Mouse (Mus musculus): Measurements from ENCODE around the gene Eif3l. TPM values are rescaled to one million over a fixed set of nuclear protein-coding genes. Genes with fewer than 3 reads are reported as not detected.

Eif3l gene
- polyA plus RNA-seq, 1 experiment from 2014 or later: 135 TPM

- Histone ChIP-seq H3K4me1 (replicated peaks; ENCODE audit: control insufficient read depth, insufficient read depth) (peaks cover 5% of the 10 kb centered on the region), H3K27me3 (ENCODE audit: control insufficient read depth, insufficient read depth, low read length) (no peaks in the 10 kb centered on the region), H3K4me2 (replicated peaks; ENCODE audit: low read depth) (no peak overlapping the region), H3K4me3 (ENCODE audit: low read depth, low read length) (no peak overlapping the region), H3K9me3 (ENCODE audit: control insufficient read depth, low read length) (no peaks in the 10 kb centered on the region), H3K36me3 (ENCODE audit: control insufficient read depth, insufficient read depth, low read length) (peaks cover 6% of the 10 kb centered on the region; the same call in 1 of the 2 replicates), H3K9ac (ENCODE audit: low read length) (no peak overlapping the region), H3K27ac (replicated peaks) (no peak overlapping the region)
- 75% methylated on average over 10 of the region's 10 CpGs for WGBS
- TF ChIP-seq EP300 (optimal IDR thresholded peaks at IDR 0.05) (no peak), CTCF (IDR thresholded peaks at IDR 0.05; ENCODE audit: low read depth) (no peak)
- DNase-seq (ENCODE audit: low spot score) (no peak), ATAC-seq (ENCODE audit: low FRiP score, low TSS enrichment) (no peak)
Measured at GRCm38 (mm10) chr15:79038331-79038730, 36.6 kb upstream of the Eif3l start.

DNA sequence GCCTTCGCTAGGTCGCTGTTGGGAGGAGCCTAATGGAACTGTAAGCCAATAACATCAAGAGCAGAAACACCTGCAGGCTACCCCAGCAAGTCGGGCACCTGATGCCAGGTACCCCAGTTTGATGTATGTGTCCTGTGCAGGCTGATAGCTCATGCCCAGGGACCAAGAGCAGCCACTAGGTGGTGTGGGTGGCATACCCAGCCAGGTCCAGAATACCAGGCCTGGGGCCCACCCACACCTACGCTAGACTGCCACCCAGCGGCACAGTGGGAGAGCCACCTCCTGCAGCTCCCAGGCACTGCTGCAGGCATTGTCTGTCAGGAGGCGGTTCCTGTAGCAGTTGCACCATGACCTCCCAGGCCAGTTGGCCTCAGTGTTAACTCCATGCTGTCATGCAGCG is 36.1 kb upstream of the Eif3l start:
- TF ChIP-seq CTCF (IDR thresholded peaks at IDR 0.05; ENCODE audit: low read depth) (peak; percentile 97), EP300 (optimal IDR thresholded peaks at IDR 0.05) (no peak)
- H3K36me3 ChIP-seq (ENCODE audit: control insufficient read depth, insufficient read depth, low read length): peaks cover 6% of the 10 kb centered on the region; the same call in 1 of the 2 replicates
- ATAC-seq (ENCODE audit: low FRiP score, low TSS enrichment) (peak; percentile 82), DNase-seq (ENCODE audit: low spot score) (peak; percentile 97)
- H3K4me3 ChIP-seq (ENCODE audit: low read depth, low read length): no peak overlapping the region
- peaks cover 5% of the 10 kb centered on the region for H3K4me1 ChIP-seq (replicated peaks; ENCODE audit: control insufficient read depth, insufficient read depth)
- no peak overlapping the region for H3K9ac ChIP-seq (ENCODE audit: low read length)
- no peaks in the 10 kb centered on the region for H3K9me3 ChIP-seq (ENCODE audit: control insufficient read depth, low read length)
- 17% methylated on average over 7 of the region's 7 CpGs for WGBS
- no peaks in the 10 kb centered on the region for H3K27me3 ChIP-seq (ENCODE audit: control insufficient read depth, insufficient read depth, low read length)
- H3K4me2 ChIP-seq (replicated peaks; ENCODE audit: low read depth): no peak overlapping the region
- H3K27ac ChIP-seq (replicated peaks): no peak overlapping the region

DNA sequence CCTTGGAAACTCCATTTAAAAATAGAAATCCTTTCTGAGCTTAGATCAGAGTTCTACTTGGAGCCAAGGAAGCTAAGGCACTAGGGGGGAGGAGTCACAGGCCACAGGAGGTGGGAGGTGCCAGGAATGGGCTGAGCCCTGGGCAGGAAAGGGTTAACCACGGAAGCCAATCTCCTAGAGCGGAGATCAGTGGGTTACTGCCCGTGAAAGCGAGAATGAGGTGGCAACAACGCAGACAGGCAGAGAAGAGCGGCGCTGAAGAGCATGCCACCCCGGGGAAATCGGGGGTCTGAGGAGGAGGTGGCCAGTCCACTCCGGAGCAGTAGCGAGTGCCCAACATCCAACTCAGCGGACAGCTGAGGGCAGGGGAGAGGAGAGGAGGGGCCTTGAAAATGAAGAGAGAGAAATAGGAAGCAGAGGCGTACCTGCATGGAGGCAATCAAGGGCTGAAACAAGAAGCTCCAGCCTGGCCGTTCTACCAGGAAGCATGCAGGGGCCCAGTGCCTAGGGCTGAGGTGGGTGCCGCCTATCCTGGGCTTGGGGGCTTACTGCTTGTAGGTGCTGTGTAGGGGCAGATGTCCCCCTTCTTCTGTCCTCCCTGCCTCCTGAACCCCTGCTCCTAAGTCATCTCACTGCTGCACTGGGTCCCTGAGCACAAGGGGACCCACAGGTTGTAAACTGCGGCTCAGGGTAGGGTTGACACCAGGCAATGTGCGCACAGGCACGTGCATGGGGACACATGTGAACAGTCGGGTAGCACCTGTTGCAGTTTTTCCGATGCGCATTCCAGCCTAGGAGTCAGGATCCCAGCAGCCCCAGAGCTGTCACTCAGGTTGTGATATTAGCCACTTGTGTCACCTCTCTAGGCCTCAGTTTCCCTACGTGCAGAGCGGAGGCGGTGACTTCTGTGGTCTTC is 34.2 kb upstream of the Eif3l start:
- H3K27ac ChIP-seq (replicated peaks): no peak overlapping the region
- DNase-seq (ENCODE audit: low spot score) (peak; percentile 62), ATAC-seq (ENCODE audit: low FRiP score, low TSS enrichment) (no peak)

GRCm38 (mm10) chr15:79041585-79041984 is 33.4 kb upstream of the Eif3l start, which contains the start of gene Galr3:
Gene Galr3, plus strand, starts transcription at chr15:79041885.
- Histone ChIP-seq H3K27ac (replicated peaks) (no peak within 1 kb of the TSS), H3K4me2 (replicated peaks; ENCODE audit: low read depth) (peak within 1 kb of the TSS; percentile 88), H3K36me3 (ENCODE audit: control insufficient read depth, insufficient read depth, low read length) (peaks cover 6% of the 10 kb centered on the region; the same call in 1 of the 2 replicates), H3K4me3 (ENCODE audit: low read depth, low read length) (peak within 1 kb of the TSS; percentile 52), H3K9me3 (ENCODE audit: control insufficient read depth, low read length) (no peaks in the 10 kb centered on the region), H3K4me1 (replicated peaks; ENCODE audit: control insufficient read depth, insufficient read depth) (peaks cover 5% of the 10 kb centered on the region), H3K9ac (ENCODE audit: low read length) (peak within 1 kb of the TSS; percentile 59), H3K27me3 (ENCODE audit: control insufficient read depth, insufficient read depth, low read length) (no peaks in the 10 kb centered on the region)
- 65% methylated on average over 6 of the region's 6 CpGs for WGBS
- DNase-seq (ENCODE audit: low spot score) (no peak), ATAC-seq (ENCODE audit: low FRiP score, low TSS enrichment) (no peak)
- no peak for TF ChIP-seq CTCF (IDR thresholded peaks at IDR 0.05; ENCODE audit: low read depth)
- TF ChIP-seq EP300 (optimal IDR thresholded peaks at IDR 0.05): no peak

More for the DNA sequence above, 34.2 kb upstream of the Eif3l start:
- peaks cover 5% of the 10 kb centered on the region for H3K4me1 ChIP-seq (replicated peaks; ENCODE audit: control insufficient read depth, insufficient read depth)
- H3K27me3 ChIP-seq (ENCODE audit: control insufficient read depth, insufficient read depth, low read length): no peaks in the 10 kb centered on the region
- H3K9ac ChIP-seq (ENCODE audit: low read length): peak overlapping the region; percentile 38
- WGBS: 20% methylated on average over 24 of the region's 24 CpGs
- H3K9me3 ChIP-seq (ENCODE audit: control insufficient read depth, low read length): no peaks in the 10 kb centered on the region
- H3K36me3 ChIP-seq (ENCODE audit: control insufficient read depth, insufficient read depth, low read length): peaks cover 6% of the 10 kb centered on the region; the same call in 1 of the 2 replicates
- H3K4me3 ChIP-seq (ENCODE audit: low read depth, low read length): peak overlapping the region; percentile 30
- H3K4me2 ChIP-seq (replicated peaks; ENCODE audit: low read depth): peak overlapping the region; percentile 42
- TF ChIP-seq EP300 (optimal IDR thresholded peaks at IDR 0.05) (no peak), CTCF (IDR thresholded peaks at IDR 0.05; ENCODE audit: low read depth) (no peak)

- Histone ChIP-seq H3K4me2 (replicated peaks; ENCODE audit: low read depth) (peak overlapping the region; percentile 88), H3K4me3 (ENCODE audit: low read depth, low read length) (peak overlapping the region; percentile 52), H3K4me1 (replicated peaks; ENCODE audit: control insufficient read depth, insufficient read depth) (peaks cover 4% of the 10 kb centered on the region), H3K27me3 (ENCODE audit: control insufficient read depth, insufficient read depth, low read length) (no peaks in the 10 kb centered on the region), H3K9me3 (ENCODE audit: control insufficient read depth, low read length) (no peaks in the 10 kb centered on the region), H3K36me3 (ENCODE audit: control insufficient read depth, insufficient read depth, low read length) (no peaks in the 10 kb centered on the region), H3K27ac (replicated peaks) (no peak overlapping the region), H3K9ac (ENCODE audit: low read length) (peak overlapping the region; percentile 59)
- DNase-seq (ENCODE audit: low spot score): peak; percentile 62
- TF ChIP-seq EP300 (optimal IDR thresholded peaks at IDR 0.05) (no peak), CTCF (IDR thresholded peaks at IDR 0.05; ENCODE audit: low read depth) (peak; percentile 21; the same call in 1 of the 2 replicates)
- WGBS: 1% methylated on average over 74 of the region's 105 CpGs
- ATAC-seq (ENCODE audit: low FRiP score, low TSS enrichment): 0 out of 2 replicates have a peak, but pooled peaks have one; percentile 10
Measured at GRCm38 (mm10) chr15:79042721-79043491, 32.1 kb upstream of the Eif3l start.

Measured in stomach, postnatal 0 days (tissue).